In the genomic region with DNA sequence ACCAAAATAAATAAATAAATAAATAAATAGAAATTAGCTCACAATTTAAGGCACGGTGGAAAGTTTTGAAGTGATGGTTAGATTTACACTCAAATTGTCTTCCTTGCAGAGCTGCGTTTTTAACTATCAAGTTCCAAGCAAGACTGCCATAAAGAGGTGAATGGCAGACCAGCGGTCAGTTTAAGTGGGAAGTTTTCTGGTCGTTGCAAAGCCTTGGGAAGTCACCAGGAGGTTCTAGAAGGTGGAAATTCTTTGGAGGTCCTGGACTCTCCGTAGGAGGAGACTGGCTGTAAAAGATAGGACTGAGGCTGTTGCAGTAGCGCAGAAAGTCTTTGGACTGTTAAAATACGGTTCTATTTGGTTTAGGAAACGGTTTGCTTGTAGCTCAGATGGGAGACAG, we compare ENCODE assay signal across 8 mouse cellular contexts. TPM values are rescaled to one million over a fixed set of nuclear protein-coding genes. Genes with fewer than 3 reads are reported as not detected.
DNase-seq lines count a peak whose midpoint lies in the region; ATAC-seq and TF ChIP-seq lines count a peak whose summit lies in the region.

No protein-coding gene starts in this region.

- H3K4me2 ChIP-seq in forebrain, embryonic 16.5 days (ENCODE audit: low read length) = peak overlapping the region; percentile 93

- H3K36me3 ChIP-seq in heart, embryonic 10.5 days = peaks cover 32% of the 10 kb centered on the region
- peaks cover 14% of the 10 kb centered on the region for H3K36me3 ChIP-seq in E14TG2a.4 (ENCODE audit: insufficient read depth, low read length)
- H3K36me3 ChIP-seq in forebrain, embryonic 16.5 days (ENCODE audit: control insufficient read depth, insufficient read depth) = peaks cover 19% of the 10 kb centered on the region

- ATAC-seq in forebrain, embryonic 16.5 days = peak; percentile 38

- no peaks in the 10 kb centered on the region for H3K27me3 ChIP-seq in heart, embryonic 10.5 days (ENCODE audit: insufficient read depth, poor library complexity, severe bottlenecking)
- H3K27me3 ChIP-seq in E14TG2a.4 (ENCODE audit: insufficient read depth, low read length) = peaks cover 27% of the 10 kb centered on the region
- H3K27me3 ChIP-seq in forebrain, embryonic 16.5 days (replicated peaks; ENCODE audit: control insufficient read depth, insufficient read depth, low read length) = no peaks in the 10 kb centered on the region

- DNase-seq in heart, embryonic 10.5 days (ENCODE audit: low spot score) = no peak
- DNase-seq in heart, adult 18-20 months = no peak
- DNase-seq in lung, postnatal 36 days = peak; percentile 21
- DNase-seq in ovary, postnatal 10 days (ENCODE audit: low spot score) = no peak
- DNase-seq in Muller cell, postnatal 12 days (ENCODE audit: inconsistent ontology term) = no peak
- no peak for DNase-seq in right cerebral cortex, postnatal 14 days

- no peaks in the 10 kb centered on the region for H3K9me3 ChIP-seq in heart, embryonic 10.5 days
- no peaks in the 10 kb centered on the region for H3K9me3 ChIP-seq in E14TG2a.4 (ENCODE audit: low read length)
- no peaks in the 10 kb centered on the region; the same call in 1 of the 2 replicates for H3K9me3 ChIP-seq in forebrain, embryonic 16.5 days (ENCODE audit: control insufficient read depth, low read length)

- TF ChIP-seq CTCF in E14TG2a.4 (conservative IDR thresholded peaks at IDR 0.05; ENCODE audit: low read length) = no peak

- H3K4me3 ChIP-seq in heart, embryonic 10.5 days = peak overlapping the region; percentile 86
- H3K4me3 ChIP-seq in E14TG2a.4 (replicated peaks; ENCODE audit: low read length) = peak overlapping the region; percentile 94
- peak overlapping the region; percentile 66 for H3K4me3 ChIP-seq in forebrain, embryonic 16.5 days (replicated peaks; ENCODE audit: low read length)

- peak overlapping the region; percentile 95 for H3K27ac ChIP-seq in heart, embryonic 10.5 days
- peak overlapping the region; percentile 90 for H3K27ac ChIP-seq in forebrain, embryonic 16.5 days (ENCODE audit: low read length)

- peak overlapping the region; percentile 67 for H3K9ac ChIP-seq in forebrain, embryonic 16.5 days (replicated peaks; ENCODE audit: low read depth, low read length)

- WGBS in heart, embryonic 10.5 days = 8% methylated on average over 8 of the region's 8 CpGs
- WGBS in forebrain, embryonic 16.5 days = 6% methylated on average over 8 of the region's 8 CpGs

- peaks cover 19% of the 10 kb centered on the region for H3K4me1 ChIP-seq in heart, embryonic 10.5 days
- H3K4me1 ChIP-seq in E14TG2a.4 (replicated peaks; ENCODE audit: low read depth, low read length) = peaks cover 46% of the 10 kb centered on the region
- peaks cover 35% of the 10 kb centered on the region for H3K4me1 ChIP-seq in forebrain, embryonic 16.5 days (replicated peaks; ENCODE audit: control insufficient read depth, insufficient read depth, low read length)

RNA-seq across cellular contexts. Expression of gene Mcoln1, which starts 0.5 kb away (rescaled TPM):
- 55.2 and 60.1 TPM in 2 replicates for polyA plus RNA-seq in heart, embryonic 10.5 days (2016; fragmentation: Nextera tagmentation; extraction: Ambion mirVana)
- total RNA-seq in heart, adult 18-20 months (2021) = 10 to 100 TPM; 17.8 to 21.0 TPM
- 88.3 and 111 TPM in 2 replicates for polyA plus RNA-seq in forebrain, embryonic 16.5 days (2015; fragmentation: Nextera tagmentation; extraction: Ambion mirVana)

RNA-seq across cellular contexts. Expression of gene Zfp358, which starts 6.8 kb away (rescaled TPM):
- 35.0 and 41.7 TPM in 2 replicates for polyA plus RNA-seq in heart, embryonic 10.5 days (2016; fragmentation: Nextera tagmentation; extraction: Ambion mirVana)
- total RNA-seq in heart, adult 18-20 months (2021) = 10 to 100 TPM; 29.4 to 30.5 TPM
- 75.4 and 76.7 TPM in 2 replicates for polyA plus RNA-seq in forebrain, embryonic 16.5 days (2015; fragmentation: Nextera tagmentation; extraction: Ambion mirVana)

RNA-seq across cellular contexts. Expression of gene Pnpla6, which starts 15.4 kb away (rescaled TPM):
- polyA plus RNA-seq in heart, embryonic 10.5 days (2016; fragmentation: Nextera tagmentation; extraction: Ambion mirVana) = 18.3 and 19.7 TPM in 2 replicates
- 10 to 100 TPM in 1 of 2 experiments, 1 to 10 TPM in 1; 8.1 to 10.2 TPM for total RNA-seq in heart, adult 18-20 months (2021)
- polyA plus RNA-seq in forebrain, embryonic 16.5 days (2015; fragmentation: Nextera tagmentation; extraction: Ambion mirVana) = 27.3 and 36.0 TPM in 2 replicates

RNA-seq across cellular contexts. Expression of gene Tex45, which starts 29.1 kb away (rescaled TPM):
- not detected in 2 replicates for polyA plus RNA-seq in heart, embryonic 10.5 days (2016; fragmentation: Nextera tagmentation; extraction: Ambion mirVana)
- total RNA-seq in heart, adult 18-20 months (2021) = not detected
- polyA plus RNA-seq in forebrain, embryonic 16.5 days (2015; fragmentation: Nextera tagmentation; extraction: Ambion mirVana) = 0.16 TPM in 2 replicates

RNA-seq across cellular contexts. Expression of gene Pex11g, which starts 32.3 kb away (rescaled TPM):
- 6.4 and 6.7 TPM in 2 replicates for polyA plus RNA-seq in heart, embryonic 10.5 days (2016; fragmentation: Nextera tagmentation; extraction: Ambion mirVana)
- 1 to 10 TPM; 3.6 to 4.2 TPM for total RNA-seq in heart, adult 18-20 months (2021)
- polyA plus RNA-seq in forebrain, embryonic 16.5 days (2015; fragmentation: Nextera tagmentation; extraction: Ambion mirVana) = 3.0 and 3.7 TPM in 2 replicates
